Mouse (Mus musculus): ENCODE data around the gene Mbtd1.

The Mbtd1 gene

GRCm38 (mm10) chr11:93988328-93989062 is 102.8 kb downstream of the Mbtd1 start:
- DNase-seq: peak; percentile 27 to 63

GRCm38 (mm10) chr11:93994531-93994930 is 108.9 kb downstream of the Mbtd1 start:
- DNase-seq: peak in 1 of 2 experiments; percentile 9

GRCm38 (mm10) chr11:93995111-93995719 is 109.6 kb downstream of the Mbtd1 start:
- DNase-seq: peak; percentile 75 to 85

GRCm38 (mm10) chr11:93995720-93996305 is 110.2 kb downstream of the Mbtd1 start, which contains the start of gene Spag9:
TSS of gene Spag9 (plus strand) at chr11:93996091.
- DNase-seq: peak; percentile 95 to 97

All from kidney, postnatal 4 days (tissue).